Mouse (Mus musculus) granulocyte monocyte progenitor cell, adult 5-6 weeks (primary cell): ENCODE data around the gene Uox. TPM values are rescaled to one million over a fixed set of nuclear protein-coding genes. Genes with fewer than 3 reads are reported as not detected.

ENCODE experiments used
- ATAC-seq: replicated peaks from 2 replicates; pipeline ENCODE4 v1.8.0; 2016; ENCODE audit warnings: mild to moderate bottlenecking, moderate TSS enrichment, inconsistent platforms; ENCODE audit not compliant: poor library complexity, severe bottlenecking
- total RNA-seq, 2 experiments: library from RNA; stranded (forward) in 1 of 2; stranded (reverse) in 1 of 2; fragments of 200-712, 200-1000 nt in 1 of 2; fragments of >200 nt in 1 of 2; fragmentation: Nextera tagmentation in 1 of 2; gene quantifications; 2 replicates each; pipeline ENCODE4 v1.2.3; 2014 to 2017

The Uox gene
- total RNA-seq, 2 experiments from 2014 or later: not detected

GRCm38 (mm10) chr3:146580039-146580729 is 10.0 kb downstream of the Uox start:
- no peak for ATAC-seq

- peak; percentile 63 for ATAC-seq
These were observed 13.3 kb downstream of the Uox start for GRCm38 (mm10) chr3:146583478-146583877.

GRCm38 (mm10) chr3:146583908-146584307 is 13.7 kb downstream of the Uox start:
- ATAC-seq: peak; percentile 72

DNA sequence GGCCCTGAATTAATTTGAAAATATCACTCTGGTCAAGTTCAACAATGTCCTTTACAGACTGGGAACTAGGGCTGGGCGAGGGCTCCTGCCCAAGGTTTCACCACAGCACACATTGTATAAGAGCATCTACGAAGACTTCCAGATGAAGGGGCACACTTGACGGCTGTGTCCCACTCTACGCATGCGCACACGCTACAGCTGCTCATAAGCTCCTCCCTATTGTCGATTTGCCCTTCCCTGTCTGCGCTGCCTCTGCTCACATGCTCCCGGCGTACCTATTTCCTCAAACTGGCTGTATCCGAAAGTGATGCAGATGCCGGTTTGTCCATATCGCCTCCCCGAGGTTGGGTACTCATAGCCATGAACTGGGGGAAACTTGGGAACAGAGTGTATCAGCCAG is 16.4 kb downstream of the Uox start:
- no peak for ATAC-seq

- no peak for ATAC-seq
These were observed 19.3 kb downstream of the Uox start for GRCm38 (mm10) chr3:146589523-146589922.

DNA sequence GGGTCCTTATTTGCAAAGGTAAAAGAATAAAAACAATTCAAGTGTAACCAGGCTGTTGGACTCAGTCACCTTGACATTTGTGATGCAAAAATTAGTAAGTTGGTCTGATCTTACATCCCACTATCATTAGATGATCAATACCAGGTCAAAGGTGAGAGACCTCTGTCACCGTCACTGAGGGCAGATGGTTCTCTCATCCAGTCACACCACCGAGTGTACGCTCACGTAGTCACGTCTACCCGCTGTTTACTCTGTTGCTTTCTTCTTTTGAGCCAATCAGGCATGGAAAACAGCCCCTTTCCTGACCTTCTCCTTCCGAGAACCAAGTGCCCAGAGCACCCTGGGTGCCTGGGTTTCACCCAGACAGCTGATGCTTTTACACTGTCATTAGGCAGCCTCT is 20.9 kb downstream of the Uox start:
- no peak for ATAC-seq

GRCm38 (mm10) chr3:146591601-146592000 is 21.4 kb downstream of the Uox start:
- no peak for ATAC-seq

DNA sequence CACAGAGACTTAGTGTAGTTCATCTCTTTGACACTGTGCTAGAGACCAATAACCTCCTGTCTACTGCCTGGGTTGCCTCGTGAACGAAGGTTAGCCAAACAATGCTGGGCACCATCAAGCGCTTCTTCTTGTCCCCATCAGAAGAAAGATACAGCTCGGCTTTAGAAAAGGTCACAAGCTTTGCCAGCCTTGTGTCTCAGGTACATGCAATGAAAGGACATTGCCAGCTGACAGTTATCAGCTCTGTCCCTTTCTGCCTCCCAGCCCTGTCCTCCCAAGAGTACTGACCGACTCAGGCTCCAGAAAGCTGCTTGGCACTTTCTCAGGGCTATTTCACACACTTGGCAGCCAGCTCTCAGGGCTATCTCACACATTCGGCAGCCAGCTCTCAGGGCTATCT is 25.2 kb downstream of the Uox start:
- ATAC-seq: no peak

DNA sequence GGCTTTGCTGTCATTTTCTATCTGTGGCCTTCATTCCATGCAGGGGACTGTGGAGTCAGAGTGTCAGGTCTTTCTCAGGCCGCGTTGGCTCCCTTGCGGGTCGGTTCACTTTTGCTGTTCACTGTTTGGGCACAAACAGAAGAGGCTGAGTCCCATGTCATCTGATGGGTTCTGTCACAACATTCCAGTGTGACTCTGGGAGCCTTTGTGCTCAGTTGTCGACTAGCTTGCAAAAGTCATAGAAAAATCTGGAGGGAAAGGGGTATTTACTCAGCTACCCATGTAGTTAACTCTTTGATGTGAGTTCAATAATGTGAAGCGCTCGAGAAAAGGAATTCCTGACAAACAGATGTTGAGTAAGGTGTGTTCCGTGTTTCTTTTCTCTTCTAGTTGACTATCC is 26.2 kb downstream of the Uox start:
- ATAC-seq: no peak

- ATAC-seq: no peak
These were observed 26.6 kb downstream of the Uox start for GRCm38 (mm10) chr3:146596864-146597263.

- ATAC-seq: no peak
These were observed 28.2 kb downstream of the Uox start for GRCm38 (mm10) chr3:146598411-146598810.

GRCm38 (mm10) chr3:146599198-146599900 is 29.1 kb downstream of the Uox start:
- no peak for ATAC-seq

DNA sequence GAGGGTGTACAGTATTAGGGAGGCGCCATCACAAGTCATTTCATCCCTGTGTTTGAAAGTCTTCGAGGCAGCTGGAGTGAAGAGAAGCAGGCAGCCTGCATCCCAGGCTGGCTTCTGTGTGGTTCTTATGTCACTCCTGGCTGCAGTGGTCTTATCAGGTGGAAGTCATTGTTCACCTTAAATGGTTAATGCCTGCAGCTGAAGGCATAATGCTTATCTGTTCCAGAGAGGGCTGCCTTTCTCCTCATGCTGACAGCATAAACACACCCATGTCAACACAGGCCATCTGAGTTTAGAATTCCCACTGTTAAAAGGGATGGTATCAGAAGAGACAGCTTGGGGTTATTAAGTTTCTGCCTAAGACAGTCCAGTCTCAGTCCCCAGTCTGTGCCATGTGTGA is 31.0 kb downstream of the Uox start:
- ATAC-seq: no peak

- ATAC-seq: no peak
These were observed 32.3 kb downstream of the Uox start for GRCm38 (mm10) chr3:146602531-146602930.

GRCm38 (mm10) chr3:146604647-146605046 is 34.4 kb downstream of the Uox start:
- ATAC-seq: no peak

- ATAC-seq: peak; percentile 38
These were observed 37.1 kb downstream of the Uox start for GRCm38 (mm10) chr3:146607368-146607767.

DNA sequence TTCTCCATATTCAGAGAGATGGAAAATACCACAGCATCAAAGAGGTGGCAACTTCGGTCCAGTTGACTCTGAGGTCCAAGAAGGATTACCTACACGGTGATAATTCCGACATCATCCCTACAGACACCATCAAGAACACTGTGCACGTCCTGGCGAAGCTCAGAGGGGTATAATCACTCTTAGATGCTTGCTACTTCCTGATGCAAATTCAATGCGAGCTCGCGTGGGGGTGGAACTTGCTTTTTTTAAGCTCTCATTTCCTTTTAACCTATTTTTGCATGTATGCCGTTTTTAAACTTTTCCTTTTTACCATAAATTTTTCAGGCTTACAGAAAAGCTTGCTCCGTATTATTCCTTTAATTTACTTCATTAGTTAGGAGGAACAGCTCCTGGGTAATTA is 40.1 kb downstream of the Uox start:
- ATAC-seq: no peak

DNA sequence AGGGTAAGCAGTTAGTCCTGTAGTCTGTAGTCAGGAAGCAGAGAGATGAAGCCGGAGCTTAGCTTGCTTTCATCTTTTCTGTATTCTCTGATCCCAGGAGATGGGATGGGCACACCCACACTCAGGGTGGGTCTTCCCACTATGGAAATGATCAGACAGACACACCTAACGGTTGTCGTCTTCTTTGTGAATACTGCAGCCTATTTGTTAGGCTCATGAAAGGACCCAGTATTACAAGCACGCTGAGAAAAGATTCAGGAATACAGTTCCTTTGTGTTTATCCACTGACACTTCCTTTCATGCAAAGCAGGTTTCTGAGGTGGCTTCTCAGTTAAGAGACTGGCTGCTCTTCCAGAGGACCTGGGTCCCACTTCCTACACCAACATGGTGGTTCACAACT is 41.0 kb downstream of the Uox start:
- ATAC-seq: no peak

DNA sequence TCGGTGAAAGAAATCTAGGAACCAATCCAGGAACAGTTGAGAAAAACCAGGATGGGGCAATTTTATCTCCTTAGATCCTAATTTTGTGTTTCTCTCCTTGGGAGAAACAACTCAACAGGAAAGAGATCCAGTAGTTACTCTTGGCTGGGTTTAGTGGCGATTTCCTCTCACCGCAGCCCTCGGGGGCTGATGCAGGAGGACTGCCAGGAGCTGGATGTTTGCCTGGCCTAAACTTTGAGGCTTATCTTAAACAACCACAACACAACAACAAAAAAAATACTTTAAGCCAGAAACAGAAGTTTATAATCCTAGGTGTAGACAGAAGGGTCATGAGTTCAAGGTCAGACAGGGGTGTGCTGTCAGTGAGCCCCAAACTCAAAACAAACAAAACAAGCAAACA is 41.6 kb downstream of the Uox start:
- ATAC-seq: no peak

DNA sequence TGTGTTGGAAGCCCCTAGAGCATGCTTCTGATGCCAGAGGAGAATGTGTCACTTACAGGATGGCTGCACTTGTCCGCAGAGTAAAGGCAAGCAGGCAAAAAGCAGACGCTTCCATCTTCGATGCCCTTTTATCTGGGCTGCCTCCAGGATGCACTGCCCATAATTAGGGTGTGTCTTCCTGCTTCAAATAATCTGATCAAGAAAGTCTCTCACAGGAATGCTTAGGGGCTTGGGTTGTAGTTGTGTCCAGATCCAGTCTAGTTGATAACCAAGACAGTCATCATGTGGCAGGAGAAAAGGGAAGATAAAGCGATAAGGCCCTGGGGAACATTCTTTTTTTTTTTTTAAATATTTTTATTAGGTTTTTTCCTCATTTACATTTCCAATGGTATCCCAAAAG is 45.3 kb downstream of the Uox start, which contains the start of gene Dnase2b:
Gene Dnase2b, minus strand, starts transcription at position 101 of the 400 bp plus-strand sequence.
- ATAC-seq: no peak

GRCm38 (mm10) chr3:146616533-146617283 is 46.5 kb downstream of the Uox start:
- ATAC-seq: peak; percentile 94
